Mouse (Mus musculus) kidney, postnatal 25 days (tissue): ENCODE measurements at regions not wholly inside any gene's neighbourhood (a gene's known extent, or its start where the extent isn't known, plus 50 kb on each side); places are given as distances from the start of the nearest gene placed in this dataset.

Experiments used
- DNase-seq, 2 experiments: peaks; one replicate each; pipeline ENCODE4 v3.0.0; 2021; ENCODE audit warnings: mixed read lengths in 2 of 2

DNA sequence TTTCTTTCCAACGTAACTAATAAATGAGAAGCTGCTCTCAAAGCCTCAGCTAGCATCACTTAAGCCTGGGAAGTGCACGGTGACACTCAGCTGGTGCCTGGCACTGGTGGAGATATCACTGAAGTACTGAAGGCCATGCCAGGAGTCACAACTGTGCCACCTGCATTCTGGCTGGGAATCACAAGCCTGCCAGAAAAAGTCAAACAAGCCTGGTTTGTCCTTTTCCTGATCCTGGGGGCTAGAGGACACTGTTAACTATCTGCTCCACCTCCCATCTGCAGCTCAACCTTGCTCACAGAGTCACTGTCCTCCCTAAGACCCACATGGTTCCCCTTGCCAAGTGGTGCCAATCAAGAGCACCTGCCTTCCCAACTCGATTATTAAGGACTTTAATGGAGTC, 135.2 kb upstream of the Car8 start:
- DNase-seq, result no peak

DNA sequence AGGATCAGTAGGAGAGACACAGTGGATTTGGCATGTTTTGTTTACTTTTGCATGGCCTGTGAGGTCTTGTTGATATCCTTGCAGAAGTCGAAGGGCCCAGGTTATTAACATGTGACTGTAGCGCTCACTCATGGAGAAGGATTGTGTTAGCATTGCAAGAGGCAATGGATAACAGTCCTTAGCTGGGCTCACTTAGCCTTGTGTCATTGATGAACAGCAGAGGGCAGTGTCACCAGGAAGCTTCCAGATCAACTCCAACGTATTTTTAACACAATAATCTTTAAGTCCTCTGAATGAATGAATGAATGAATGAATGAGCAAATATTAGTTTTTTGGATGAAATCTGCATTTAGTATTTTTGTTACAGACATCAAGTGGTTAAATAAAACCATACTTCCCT, 133.2 kb upstream of the Car8 start:
- DNase-seq, result peak in 1 of 2 experiments; percentile 22

GRCm38 (mm10) chr4:8370786-8371185, 131.9 kb upstream of the Car8 start:
- no peak for DNase-seq

- peak in 1 of 2 experiments; percentile 53 for DNase-seq
These were observed 128.8 kb upstream of the Car8 start for GRCm38 (mm10) chr4:8367487-8368276.

DNA sequence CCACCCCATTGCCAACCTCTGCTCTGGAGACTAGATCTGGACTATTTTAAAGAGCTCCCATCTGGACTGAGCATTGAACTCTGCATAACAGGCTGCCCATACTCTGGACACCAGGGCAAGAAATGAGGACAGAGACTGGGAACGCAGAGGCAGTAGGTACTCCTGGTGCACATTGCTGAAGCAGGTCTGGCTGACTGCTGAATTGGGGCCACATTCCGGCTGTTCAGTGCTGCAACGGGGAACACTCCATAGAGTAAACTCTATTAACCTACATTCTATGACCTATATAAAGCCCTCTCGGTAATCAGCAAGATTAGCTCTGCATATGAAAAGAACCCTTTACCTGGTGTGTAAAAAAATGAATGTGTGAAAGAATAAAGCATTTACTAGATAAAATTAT, 128.1 kb upstream of the Car8 start:
- DNase-seq, result no peak

GRCm38 (mm10) chr4:8362409-8362808, 123.6 kb upstream of the Car8 start:
- no peak for DNase-seq

GRCm38 (mm10) chr4:8361931-8362330, 123.1 kb upstream of the Car8 start:
- no peak for DNase-seq

DNA sequence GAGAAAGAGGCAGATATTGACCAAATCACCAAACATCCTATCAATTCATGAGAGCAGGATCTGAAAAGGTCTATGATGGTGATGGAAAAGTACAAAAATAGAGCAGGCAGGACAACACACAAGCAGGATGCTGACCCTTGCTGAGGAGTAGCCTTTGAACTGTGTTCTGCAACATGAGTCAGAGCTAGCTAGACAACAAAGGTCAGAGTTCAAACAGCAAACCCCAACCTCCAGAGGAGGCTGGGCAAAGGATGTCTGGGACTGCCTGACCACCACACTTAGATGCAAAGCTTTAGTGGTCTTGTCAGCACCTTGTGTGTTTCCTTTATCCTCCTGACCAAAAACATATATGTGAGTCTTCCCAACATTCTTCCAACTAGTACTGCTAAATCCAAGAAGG, 122.5 kb upstream of the Car8 start:
- no peak for DNase-seq

DNA sequence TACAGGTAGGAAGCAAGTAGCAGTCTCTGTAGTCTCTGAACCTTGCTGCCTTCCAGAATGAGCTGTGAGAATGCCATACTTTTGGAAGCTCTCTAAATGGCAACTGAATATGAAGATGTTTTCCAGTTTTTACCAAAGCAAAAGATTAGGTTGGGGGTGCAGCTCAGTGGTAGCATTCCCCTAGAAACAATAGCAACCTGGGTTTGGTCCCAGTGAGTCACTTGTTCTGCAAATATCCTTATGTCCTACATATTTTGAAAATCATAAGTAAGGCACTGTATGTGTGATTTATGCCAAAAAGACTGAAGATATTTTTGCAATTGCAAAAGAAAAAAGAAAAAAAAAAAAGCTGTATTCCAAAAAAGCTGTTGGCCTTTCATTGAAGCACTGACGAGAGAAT, 118.6 kb upstream of the Car8 start:
- DNase-seq, result no peak

GRCm38 (mm10) chr4:8341928-8342327, 103.1 kb upstream of the Car8 start:
- DNase-seq, result no peak

DNA sequence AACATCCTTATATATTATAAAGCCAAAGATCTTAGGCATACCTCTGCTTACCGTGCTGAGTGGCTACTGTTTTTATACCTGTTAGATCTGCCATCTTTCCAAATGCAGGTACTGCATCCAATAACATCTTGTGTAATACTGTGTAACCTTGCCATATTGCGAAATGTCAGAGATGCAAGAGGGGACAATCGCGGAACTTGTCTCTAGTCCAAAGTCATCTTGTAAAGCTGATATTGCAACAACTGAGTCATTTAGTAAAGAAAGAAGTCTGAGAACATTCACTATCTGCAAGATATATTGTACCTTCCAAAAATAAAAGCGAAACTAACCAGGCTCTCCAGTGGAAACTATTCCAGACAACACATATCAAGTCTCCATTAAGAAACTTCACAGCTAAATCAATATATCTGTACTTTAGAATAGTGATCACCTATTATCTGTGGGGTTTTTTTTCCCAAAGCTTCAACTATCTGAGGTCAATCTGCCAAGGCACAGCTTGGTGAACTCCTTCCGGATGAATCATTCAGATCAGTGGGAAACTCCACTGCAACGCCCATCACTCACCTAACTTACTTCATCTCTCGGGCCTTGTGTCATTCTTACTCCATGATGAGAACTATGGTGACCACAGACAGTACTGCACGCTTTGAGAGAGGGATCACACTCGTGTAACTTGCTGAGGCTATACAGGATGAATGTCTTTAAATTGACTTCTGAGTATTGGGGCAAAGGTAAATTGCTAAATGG, 70.6 kb upstream of the Car8 start:
- DNase-seq, result no peak

DNA sequence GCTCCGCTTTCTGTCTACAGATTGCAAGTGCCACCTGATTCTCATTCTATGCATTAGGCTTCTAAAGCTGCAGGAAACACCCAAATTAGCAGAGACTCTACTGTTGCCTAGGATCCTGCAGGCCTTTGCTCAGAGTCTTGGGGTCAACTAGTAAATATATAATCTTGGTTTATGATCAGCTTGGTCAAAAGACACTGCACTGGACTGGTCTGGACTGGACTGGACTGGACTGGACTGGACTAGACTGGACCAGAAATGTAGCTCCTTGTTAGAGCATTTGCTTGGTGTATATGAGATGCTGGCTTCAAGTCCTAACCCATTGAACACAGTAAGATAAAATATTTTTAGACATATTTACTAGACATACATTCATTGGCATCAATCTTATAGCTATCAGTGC, 53.7 kb upstream of the Car8 start:
- peak in 1 of 2 experiments; percentile 22 for DNase-seq

- DNase-seq, result no peak
These were observed 53.0 kb upstream of the Car8 start for GRCm38 (mm10) chr4:8291528-8292492.

- DNase-seq, result no peak
These were observed 51.1 kb upstream of the Car8 start for GRCm38 (mm10) chr4:8289901-8290300.
